In the genomic region with DNA sequence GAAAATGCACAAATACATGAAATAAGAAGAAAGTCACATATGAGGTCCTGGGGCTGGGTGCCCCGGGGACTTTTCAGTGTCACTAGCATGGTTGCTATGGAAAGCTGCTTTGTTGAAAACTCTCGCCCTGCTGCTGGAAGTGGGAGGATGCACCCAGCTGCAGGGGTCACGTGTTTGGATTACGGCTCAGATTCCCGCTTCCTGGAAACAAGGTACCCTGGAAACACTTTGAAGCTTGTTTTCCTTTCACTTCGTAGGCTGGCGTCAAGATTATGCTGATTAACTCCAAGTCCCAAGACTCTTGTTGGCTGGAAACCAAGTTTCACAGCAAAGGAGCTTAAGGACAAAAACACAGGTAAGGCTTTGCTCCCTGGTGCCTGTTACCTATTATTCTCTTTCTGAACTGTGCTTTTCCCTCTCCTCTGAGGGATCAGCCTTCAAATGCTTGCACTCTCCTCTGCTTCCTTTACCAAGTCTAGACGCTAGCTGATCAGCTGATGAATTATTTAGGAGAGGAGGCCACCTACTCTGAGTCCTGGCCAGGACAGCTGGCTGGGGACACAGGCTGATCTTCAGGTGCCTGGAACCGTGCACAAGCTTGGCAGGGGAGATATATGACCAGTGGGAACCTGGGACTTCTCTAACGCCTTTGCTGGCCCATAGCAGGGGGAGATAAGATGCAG, we compare ENCODE assay signal across 9 mouse cellular contexts. TPM values are rescaled to one million over a fixed set of nuclear protein-coding genes. Genes with fewer than 3 reads are reported as not detected.
A peak's percentile ranks its signal among the peaks of the same experiment; 100 is the strongest.
DNase-seq lines count a peak whose midpoint lies in the region; ATAC-seq lines count a peak whose summit lies in the region.
"Had no signal": no experiment of that assay in that cellular context is flagged by ENCODE, and none has a peak within 500 bp of the region (broad histone marks: within the 10 kb centered on the region; RNA-seq: fewer than 3 reads in every experiment).

No protein-coding gene starts in this region.

- no peaks in the 10 kb centered on the region for H3K36me3 ChIP-seq in embryonic facial prominence, embryonic 11.5 days (replicated peaks; ENCODE audit: control insufficient read depth, insufficient read depth, low read depth, low read length)
- H3K36me3 ChIP-seq in hindbrain, embryonic 11.5 days (ENCODE audit: control insufficient read depth, insufficient read depth, low read length), result no peaks in the 10 kb centered on the region
- H3K36me3 ChIP-seq in limb, embryonic 11.5 days (ENCODE audit: control insufficient read depth, insufficient read depth, low read length), result no peaks in the 10 kb centered on the region
- no peaks in the 10 kb centered on the region for H3K36me3 ChIP-seq in neural tube, embryonic 11.5 days (ENCODE audit: control insufficient read depth, insufficient read depth, low read length)

- no peak overlapping the region for H3K4me3 ChIP-seq in embryonic facial prominence, embryonic 11.5 days (ENCODE audit: low read depth, low read length)
- no peak overlapping the region for H3K4me3 ChIP-seq in hindbrain, embryonic 11.5 days (ENCODE audit: low read depth, low read length)
- no peak overlapping the region for H3K4me3 ChIP-seq in limb, embryonic 11.5 days (ENCODE audit: low read depth, low read length)
- H3K4me3 ChIP-seq in neural tube, embryonic 11.5 days (ENCODE audit: low read depth, low read length), result no peak overlapping the region

- DNase-seq in heart, adult 11 months, result peak; percentile 95
- no peak for DNase-seq in heart, postnatal 36 days
- peak; percentile 77 for DNase-seq in embryonic facial prominence, embryonic 11.5 days (ENCODE audit: low spot score)
- peak; percentile 47 for DNase-seq in hindbrain, embryonic 11.5 days (ENCODE audit: low spot score)
- DNase-seq in limb, embryonic 11.5 days (ENCODE audit: low spot score), result peak; percentile 62
- peak; percentile 40 for DNase-seq in neural tube, embryonic 11.5 days (ENCODE audit: low spot score)
- DNase-seq in spleen, postnatal 14 days (ENCODE audit: low spot score in 2 of 2), result no peak
- DNase-seq in layer of hippocampus, postnatal 10 days (ENCODE audit: low spot score in 2 of 2), result no peak

- 6% methylated on average over 10 of the region's 10 CpGs for WGBS in embryonic facial prominence, embryonic 11.5 days
- 3% methylated on average over 10 of the region's 10 CpGs for WGBS in hindbrain, embryonic 11.5 days
- 4% methylated on average over 10 of the region's 10 CpGs for WGBS in limb, embryonic 11.5 days
- 3% methylated on average over 10 of the region's 10 CpGs for WGBS in neural tube, embryonic 11.5 days

- H3K4me1 ChIP-seq in embryonic facial prominence, embryonic 11.5 days (ENCODE audit: control insufficient read depth, insufficient read depth, low read length), result peaks cover 4% of the 10 kb centered on the region
- peaks cover 3% of the 10 kb centered on the region; the same call in 1 of the 2 replicates for H3K4me1 ChIP-seq in hindbrain, embryonic 11.5 days (replicated peaks; ENCODE audit: control insufficient read depth, insufficient read depth, low read length)
- H3K4me1 ChIP-seq in limb, embryonic 11.5 days (ENCODE audit: control insufficient read depth, insufficient read depth, low read length), result 0 out of 2 replicates have a peak, but pooled peaks cover 2% of the 10 kb centered on the region
- H3K4me1 ChIP-seq in neural tube, embryonic 11.5 days (ENCODE audit: control insufficient read depth, insufficient read depth, low read length), result peaks cover 11% of the 10 kb centered on the region; the same call in 1 of the 2 replicates

- no peaks in the 10 kb centered on the region for H3K9me3 ChIP-seq in embryonic facial prominence, embryonic 11.5 days (replicated peaks; ENCODE audit: control insufficient read depth, low read length)
- H3K9me3 ChIP-seq in hindbrain, embryonic 11.5 days (ENCODE audit: control insufficient read depth, low read length), result no peaks in the 10 kb centered on the region
- no peaks in the 10 kb centered on the region for H3K9me3 ChIP-seq in limb, embryonic 11.5 days (ENCODE audit: control insufficient read depth, low read length)
- H3K9me3 ChIP-seq in neural tube, embryonic 11.5 days (ENCODE audit: control insufficient read depth, low read length), result no peaks in the 10 kb centered on the region

- H3K9ac ChIP-seq in embryonic facial prominence, embryonic 11.5 days (replicated peaks; ENCODE audit: low read length), result no peak overlapping the region
- H3K9ac ChIP-seq in hindbrain, embryonic 11.5 days (ENCODE audit: low read depth, low read length), result no peak overlapping the region
- H3K9ac ChIP-seq in limb, embryonic 11.5 days (ENCODE audit: low read length), result no peak overlapping the region
- H3K9ac ChIP-seq in neural tube, embryonic 11.5 days (ENCODE audit: low read length), result no peak overlapping the region

- H3K27me3 ChIP-seq in embryonic facial prominence, embryonic 11.5 days (ENCODE audit: control insufficient read depth, insufficient read depth, low read length), result no peaks in the 10 kb centered on the region
- no peaks in the 10 kb centered on the region for H3K27me3 ChIP-seq in hindbrain, embryonic 11.5 days (ENCODE audit: control insufficient read depth, insufficient read depth, low read length)
- no peaks in the 10 kb centered on the region for H3K27me3 ChIP-seq in limb, embryonic 11.5 days (ENCODE audit: control insufficient read depth, insufficient read depth, low read length)
- H3K27me3 ChIP-seq in neural tube, embryonic 11.5 days (ENCODE audit: control insufficient read depth, insufficient read depth, low read length), result no peaks in the 10 kb centered on the region
- H3K27me3 ChIP-seq: CH12.LX had no signal

- H3K27ac ChIP-seq in embryonic facial prominence, embryonic 11.5 days (replicated peaks; ENCODE audit: low read depth, low read length), result no peak overlapping the region
- no peak overlapping the region for H3K27ac ChIP-seq in hindbrain, embryonic 11.5 days (ENCODE audit: low read depth, low read length)
- H3K27ac ChIP-seq in limb, embryonic 11.5 days (replicated peaks; ENCODE audit: low read depth, low read length), result no peak overlapping the region
- H3K27ac ChIP-seq in neural tube, embryonic 11.5 days (ENCODE audit: low read depth, low read length), result no peak overlapping the region

- peak overlapping the region; percentile 13; the same call in 1 of the 2 replicates for H3K4me2 ChIP-seq in embryonic facial prominence, embryonic 11.5 days (ENCODE audit: low read depth, low read length)
- H3K4me2 ChIP-seq in hindbrain, embryonic 11.5 days (replicated peaks; ENCODE audit: low read depth, low read length), result no peak overlapping the region
- peak overlapping the region; percentile 18; the same call in 1 of the 2 replicates for H3K4me2 ChIP-seq in limb, embryonic 11.5 days (ENCODE audit: low read depth, severe bottlenecking)
- peak overlapping the region; percentile 17; the same call in 1 of the 2 replicates for H3K4me2 ChIP-seq in neural tube, embryonic 11.5 days (ENCODE audit: low read depth)

- intact Hi-C loops in heart, postnatal 36 days (cut with DNase I), result no loop called here

- 0 out of 2 replicates have a peak, but pooled peaks have one; percentile 44 for ATAC-seq in embryonic facial prominence, embryonic 11.5 days (replicated peaks; ENCODE audit: insufficient number of reproducible peaks, low FRiP score, low TSS enrichment, low read depth)
- no peak for ATAC-seq in hindbrain, embryonic 11.5 days (ENCODE audit: low FRiP score)
- ATAC-seq in limb, embryonic 11.5 days (ENCODE audit: insufficient number of reproducible peaks, low FRiP score, low TSS enrichment, low read depth), result no peak
- ATAC-seq in neural tube, embryonic 11.5 days (ENCODE audit: insufficient read depth, low FRiP score, low TSS enrichment), result no peak

RNA-seq across cellular contexts. Expression of gene Lrrc18, which starts 3.9 kb away (rescaled TPM):
- total RNA-seq in heart, postnatal 36 days (2021), result under 1 TPM; 0.35 to 0.36 TPM
- 0.26 and 0.88 TPM in 2 replicates for polyA plus RNA-seq in embryonic facial prominence, embryonic 11.5 days (2014; fragmentation: Nextera tagmentation; extraction: Ambion mirVana)
- polyA plus RNA-seq in hindbrain, embryonic 11.5 days (2014; fragmentation: Nextera tagmentation; extraction: Ambion mirVana), result 0.36 and 0.86 TPM in 2 replicates
- polyA plus RNA-seq in limb, embryonic 11.5 days (2014; fragmentation: Nextera tagmentation; extraction: Ambion mirVana), result 0.52 and 1.0 TPM in 2 replicates
- polyA plus RNA-seq in neural tube, embryonic 11.5 days (2014; fragmentation: Nextera tagmentation; extraction: Ambion mirVana), result 0.20 and 0.24 TPM in 2 replicates
- under 1 TPM; 0.41 to 0.58 TPM for total RNA-seq in layer of hippocampus, postnatal 10 days (2021)

Comparison
In these comparisons a context has a peak if more than half of its experiments do, and no peak if none do; other contexts are left out.
1. DNase-seq: peak in heart, adult 11 months (single experiment), embryonic facial prominence, embryonic 11.5 days (single experiment), hindbrain, embryonic 11.5 days (single experiment), limb, embryonic 11.5 days (single experiment) and neural tube, embryonic 11.5 days (single experiment); none in heart, postnatal 36 days (0 of 2), spleen, postnatal 14 days (0 of 2) and layer of hippocampus, postnatal 10 days (0 of 2).